Mouse (Mus musculus) thymus, adult 2 months (tissue): ENCODE measurements around the gene Lmntd2.

ENCODE experiments used
- CTCF ChIP-seq: fragments of 200-500 bp; IDR thresholded peaks from 2 replicates; pipeline ENCODE4 v1.5.1; 2012; ENCODE audit warnings: mild to moderate bottlenecking, control low read depth, low read length, moderate library complexity, borderline replicate concordance; ENCODE audit not compliant: control insufficient read depth, poor library complexity, insufficient read depth; ENCODE audit errors: extremely low read depth
- POLR2A ChIP-seq: fragments of 200-500 bp; IDR thresholded peaks from 2 replicates; pipeline ENCODE4 v1.6.1; 2012; ENCODE audit warnings: mild to moderate bottlenecking, low read length, control low read depth, moderate library complexity; ENCODE audit not compliant: control insufficient read depth, poor library complexity, insufficient read depth; ENCODE audit errors: extremely low read depth

GRCm38 (mm10) chr7:141167901-141168517, 45.9 kb downstream of the Lmntd2 start:
- TF ChIP-seq POLR2A = no peak
- TF ChIP-seq CTCF = no peak
